Mouse (Mus musculus) c-Kit-positive CD71-positive TER-119-positive erythroid progenitor cells, embryonic 14.5 days (primary cell): ENCODE measurements around the gene Fam187a.
A peak's percentile ranks its signal among the peaks of the same experiment; 100 is the strongest.

Experiments
- DNase-seq: peaks from one replicate; pipeline ENCODE4 v3.0.0-alpha.2; 2013; ENCODE audit warnings: low spot score

Fam187a gene

GRCm38 (mm10) chr11:102895779-102896178 is 10.8 kb downstream of the Fam187a start:
- peak; percentile 85 for DNase-seq

GRCm38 (mm10) chr11:102896641-102897040 is 11.7 kb downstream of the Fam187a start:
- DNase-seq, result no peak

DNA sequence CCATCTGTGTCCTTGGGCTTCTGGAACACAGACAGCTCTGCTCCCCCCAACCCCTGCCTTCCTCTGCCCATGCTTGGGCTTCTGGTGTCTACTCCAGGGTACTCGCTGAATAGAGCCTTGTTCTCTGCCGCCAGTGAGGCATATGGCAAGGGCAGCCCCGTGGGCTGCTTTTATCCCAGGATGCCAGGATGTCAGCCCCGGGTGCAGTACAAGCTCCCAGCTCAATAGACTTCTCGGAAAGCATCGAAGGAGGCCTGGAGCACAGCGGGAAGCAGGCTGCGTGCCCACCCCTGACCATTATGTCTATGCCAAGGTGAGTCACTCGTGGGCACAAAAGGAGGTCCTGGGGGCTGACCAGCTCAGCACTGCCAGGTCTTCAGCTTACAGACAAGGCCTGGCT is 13.4 kb downstream of the Fam187a start:
- DNase-seq, result no peak

DNA sequence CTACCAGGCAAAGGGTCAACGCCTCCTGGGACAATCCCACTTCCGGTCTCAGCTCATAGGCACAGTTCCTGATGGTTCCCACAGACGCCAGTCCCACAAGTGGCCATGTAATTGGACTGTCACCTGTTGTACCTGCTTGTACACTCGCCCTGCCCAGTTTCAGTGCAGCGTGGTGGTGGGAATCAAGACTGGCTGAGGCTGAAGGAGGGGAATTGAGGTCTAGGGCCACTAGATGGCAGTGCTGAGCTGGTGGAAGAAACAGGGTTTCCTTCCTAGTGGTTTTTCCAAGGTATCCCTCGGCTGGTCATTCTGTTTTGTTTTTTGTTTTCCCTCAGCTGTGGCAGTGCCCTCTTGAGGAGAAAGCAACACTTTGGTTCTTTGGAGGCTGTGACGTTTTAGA is 15.8 kb downstream of the Fam187a start, which contains the start of gene Gfap:
Gene Gfap (minus strand): TSS at position 150 of the 400 bp plus-strand sequence.
- peak; percentile 72 for DNase-seq

DNA sequence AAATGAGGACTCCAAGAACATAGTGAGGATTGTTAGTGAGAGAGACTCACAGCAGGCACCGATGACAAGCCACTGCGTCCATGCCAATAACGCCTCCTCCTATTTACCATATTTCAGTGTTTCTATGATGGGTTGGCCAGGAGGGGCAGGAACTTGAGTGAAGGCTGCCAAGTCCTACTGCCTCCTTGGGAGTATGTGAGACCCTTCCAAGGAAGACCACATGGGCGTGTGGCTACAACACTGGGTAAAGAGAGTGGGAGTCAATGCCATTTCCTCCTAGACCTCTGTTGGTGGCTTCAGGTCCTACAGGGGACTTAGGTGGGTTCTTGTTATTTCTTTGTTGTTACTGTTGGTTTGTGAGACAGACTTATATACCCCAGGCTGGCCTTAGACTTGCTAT is 16.2 kb downstream of the Fam187a start:
- no peak for DNase-seq

DNA sequence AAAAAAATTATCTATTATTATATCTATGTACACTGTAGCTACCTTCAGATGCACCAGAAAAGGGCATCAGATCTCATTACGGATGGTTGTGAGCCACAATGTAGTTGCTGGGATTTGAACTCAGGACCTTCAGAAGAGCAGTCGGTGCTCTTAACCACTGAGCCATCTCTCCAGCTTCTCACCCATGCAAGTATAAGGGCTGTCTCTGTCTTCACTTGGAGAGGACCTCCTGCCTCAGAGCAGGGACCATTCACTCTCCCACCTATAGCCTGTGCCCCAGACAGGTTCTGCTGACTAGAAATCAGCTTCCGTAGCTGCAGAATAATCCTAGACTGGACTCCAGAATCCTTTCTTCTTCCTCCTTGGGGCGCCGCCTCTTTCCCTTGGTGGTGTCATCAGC is 17.1 kb downstream of the Fam187a start:
- no peak for DNase-seq

DNA sequence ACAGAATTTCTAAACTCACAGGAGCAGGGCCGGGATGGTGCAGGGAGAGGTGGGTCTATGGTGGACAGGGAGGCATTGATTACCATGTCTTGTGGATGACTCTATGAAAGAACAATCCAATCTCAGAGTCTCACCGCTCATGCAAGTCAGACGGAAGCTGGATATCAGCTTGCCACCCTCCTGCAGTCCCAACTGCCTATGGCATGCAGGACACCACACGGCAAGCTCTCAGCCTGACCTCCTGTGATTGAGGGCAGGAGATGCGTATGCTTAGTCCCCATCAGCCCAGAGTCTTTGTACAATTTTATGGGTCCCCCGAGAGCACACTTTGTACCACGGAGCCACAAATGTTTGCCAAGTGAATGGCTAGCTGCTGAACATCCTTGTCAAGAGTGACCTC is 18.7 kb downstream of the Fam187a start:
- DNase-seq, result no peak

- DNase-seq, result no peak
Observed at GRCm38 (mm10) chr11:102911376-102911775, 26.4 kb downstream of the Fam187a start.

DNA sequence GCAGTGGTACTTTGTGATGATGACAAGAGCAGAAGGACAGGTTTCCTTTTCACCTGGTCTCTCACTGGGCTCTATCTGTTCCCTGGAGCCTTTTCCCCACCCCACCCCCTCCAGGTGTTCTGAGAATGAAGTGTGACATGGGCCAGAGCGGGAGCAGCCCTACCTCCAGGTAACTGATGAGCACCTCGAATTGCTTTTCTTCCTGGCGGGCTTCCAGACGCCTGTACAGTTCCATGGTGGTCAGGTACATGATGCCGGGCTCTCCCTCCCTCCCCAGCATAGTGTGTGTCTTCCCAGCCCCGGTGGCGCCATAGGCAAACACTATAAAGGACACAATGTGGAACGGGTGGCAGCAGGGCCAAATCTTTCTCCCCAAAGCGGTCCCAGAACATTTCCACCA is 30.4 kb downstream of the Fam187a start:
- no peak for DNase-seq

- DNase-seq, result no peak
Observed at GRCm38 (mm10) chr11:102918077-102918476, 33.1 kb downstream of the Fam187a start.

- no peak for DNase-seq
Observed at GRCm38 (mm10) chr11:102921491-102921890, 36.5 kb downstream of the Fam187a start.

DNA sequence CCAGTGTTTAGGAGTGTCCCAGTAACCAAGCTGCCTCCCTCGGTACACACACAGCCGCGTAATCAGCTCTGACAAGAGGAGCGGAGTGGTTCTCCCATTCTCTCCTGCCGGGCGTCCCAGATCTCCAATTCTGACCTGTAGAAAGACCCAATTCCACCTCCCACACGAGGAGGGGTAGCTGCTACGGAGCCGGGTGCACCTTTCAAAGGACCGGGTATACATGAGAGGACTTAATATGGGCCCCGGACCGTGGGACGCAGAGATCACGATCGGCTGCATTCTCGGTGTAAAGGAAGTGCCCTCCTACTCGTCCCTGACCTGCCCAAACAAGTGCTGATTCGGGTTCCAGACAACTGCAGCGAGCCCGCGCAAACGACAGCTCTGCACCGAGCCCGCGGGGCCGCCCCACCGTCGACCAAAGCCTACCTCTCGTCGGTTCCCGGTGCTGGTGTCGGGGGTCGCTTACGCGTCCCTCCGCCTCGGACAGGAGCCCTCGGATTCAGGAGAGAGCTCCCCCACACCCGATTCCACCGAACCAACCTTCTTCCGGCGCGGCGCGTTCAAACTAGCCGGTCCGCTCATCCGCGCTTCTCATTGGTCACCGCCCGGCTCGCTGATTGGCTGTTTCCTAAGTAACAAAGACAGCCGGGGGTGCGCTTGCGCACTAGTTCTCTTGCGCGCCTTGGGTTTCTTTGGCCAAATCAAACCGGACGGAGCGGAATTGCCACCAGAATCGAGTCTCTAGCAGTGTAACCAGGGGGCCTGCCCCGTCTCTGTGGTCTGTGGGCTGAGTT is 39.8 kb downstream of the Fam187a start, which contains the start of gene Kif18b:
Gene Kif18b (minus strand): TSS at position 568 of the 794 bp plus-strand sequence.
- peak; percentile 98 for DNase-seq

- peak; percentile 70 for DNase-seq
Observed at GRCm38 (mm10) chr11:102925351-102925717, 40.4 kb downstream of the Fam187a start.

- DNase-seq, result no peak
Observed at GRCm38 (mm10) chr11:102930672-102931071, 45.7 kb downstream of the Fam187a start.

DNA sequence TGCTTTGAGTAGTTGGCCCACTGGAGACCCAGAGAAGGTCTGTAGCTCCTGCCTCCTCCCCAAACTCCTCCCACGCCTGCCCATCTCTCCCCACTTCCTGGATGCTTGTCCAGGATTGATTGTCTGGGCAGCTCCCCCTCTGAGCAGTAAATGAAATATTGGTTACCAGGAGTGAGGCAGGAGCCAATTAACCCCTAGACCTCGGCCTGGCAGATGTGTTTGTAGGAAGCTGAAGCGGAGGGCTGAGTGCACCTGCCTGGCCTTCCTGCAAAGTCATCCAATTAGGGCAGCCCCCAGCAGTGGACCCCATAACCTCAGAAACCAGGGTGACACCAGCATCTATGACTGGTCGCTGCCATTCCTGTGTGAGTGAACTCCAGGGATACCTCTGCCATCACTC is 51.3 kb downstream of the Fam187a start:
- no peak for DNase-seq
